Mouse (Mus musculus) stomach, adult 2 months (tissue): ENCODE results near the gene Tecpr2. TPM values are rescaled to one million over a fixed set of nuclear protein-coding genes. Genes with fewer than 3 reads are reported as not detected.

ENCODE experiments used
- polyA plus RNA-seq: library from polyadenylated mRNA; depleted of rRNA; stranded (reverse); fragments of >200 nt; gene quantifications from 2 replicates; pipeline ENCODE4 v1.2.3, GENCODE M21; 2012; rRNA removed

Gene Tecpr2
- polyA plus RNA-seq: 2.2 and 2.9 TPM in 2 replicates

DNA sequence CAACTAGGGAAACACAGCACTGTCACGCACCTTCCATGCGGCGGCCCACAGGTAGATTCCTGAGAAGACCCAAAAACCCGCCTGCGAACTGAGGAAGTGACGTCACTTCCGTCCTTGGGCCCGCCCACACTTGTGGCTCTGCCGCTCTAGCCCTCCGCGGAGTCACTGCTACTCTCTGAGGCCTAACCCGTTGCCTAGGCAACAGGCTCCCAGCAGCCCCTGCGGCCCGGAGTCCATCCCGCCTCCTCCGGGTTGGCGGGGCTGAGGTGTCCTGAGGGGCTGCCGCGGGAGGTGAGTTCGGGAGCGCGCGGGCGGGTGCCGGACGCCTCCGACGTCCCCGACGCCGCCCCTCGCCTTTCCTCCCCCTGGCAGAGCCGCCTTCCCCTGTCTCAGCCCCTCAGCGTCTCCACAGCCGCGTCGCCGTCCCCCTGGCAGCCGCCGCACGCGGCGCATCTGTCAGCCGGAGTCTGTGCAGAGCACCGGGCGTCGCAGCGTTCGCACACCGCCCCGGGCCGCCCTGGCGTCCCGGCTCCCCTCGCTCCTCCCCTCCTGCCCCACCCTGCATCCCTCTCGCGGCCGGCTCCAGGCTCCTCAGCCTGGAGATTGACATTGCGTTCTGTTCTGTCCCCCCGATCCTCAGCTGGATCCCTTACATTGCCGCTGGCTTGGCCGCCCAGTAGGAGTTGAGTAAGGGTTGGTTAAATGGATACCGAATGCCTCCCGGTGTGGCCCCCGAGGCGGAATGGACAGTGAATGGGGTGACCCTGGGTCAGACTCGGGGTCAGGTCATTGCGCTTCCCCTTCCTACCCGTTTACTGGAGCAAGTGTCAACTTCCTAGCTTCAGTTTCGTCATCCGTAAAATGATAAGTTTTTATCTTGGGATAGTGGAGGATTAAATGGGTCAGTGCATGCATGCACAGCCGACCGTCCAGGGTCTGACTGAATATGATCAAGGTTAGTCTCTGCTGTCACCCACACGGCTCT, at the start of gene Tecpr2, which contains the start of gene Cinp:
Gene Tecpr2, plus strand, starts transcription at position 229 of the 985 bp plus-strand sequence.
Gene Cinp, minus strand, starts transcription at position 110 of the 985 bp plus-strand sequence.

DNA sequence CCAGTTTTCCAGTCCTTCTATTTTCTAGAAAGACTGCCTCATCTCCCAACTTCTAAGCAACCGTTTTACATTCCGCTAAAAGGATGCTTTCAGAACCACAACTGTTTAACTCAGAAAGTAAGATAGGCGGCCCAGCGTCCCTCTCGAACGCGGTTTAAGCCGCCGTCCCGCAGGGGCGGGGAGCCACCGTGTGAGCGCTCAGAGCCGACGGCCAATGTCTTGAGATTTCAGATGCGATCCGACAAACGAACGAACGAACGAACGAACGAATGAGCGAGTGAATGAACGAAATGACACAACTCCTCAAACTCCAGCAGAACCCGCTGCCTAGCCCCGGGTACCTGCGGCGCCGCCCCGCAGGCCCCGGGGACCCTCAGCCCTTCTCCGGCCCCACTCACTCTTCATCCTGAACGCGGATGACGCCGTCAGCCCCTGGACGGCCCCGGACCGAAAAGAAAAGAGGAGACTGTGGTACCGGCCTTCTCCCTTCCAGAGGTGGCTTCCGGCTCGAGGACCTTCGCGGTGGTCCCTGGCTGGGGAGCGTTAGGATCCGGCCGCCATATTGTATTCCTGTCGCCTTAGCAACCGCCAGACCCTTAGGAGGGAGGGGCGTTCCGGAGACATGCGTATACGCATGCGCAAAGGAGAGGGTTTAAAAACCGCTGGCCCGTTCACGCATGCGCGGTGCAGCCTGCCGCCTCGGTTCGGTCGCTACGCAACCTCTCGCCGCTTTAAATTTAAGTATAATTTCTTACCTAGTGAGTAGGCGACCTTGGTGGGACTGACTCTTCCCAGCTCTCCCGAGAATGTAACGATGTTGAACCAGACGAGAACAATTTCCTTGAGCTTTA, 48.5 kb upstream of the Tecpr2 start, which contains the start of gene Mok:
Gene Mok, minus strand, starts transcription at position 592 of the 851 bp plus-strand sequence.

DNA sequence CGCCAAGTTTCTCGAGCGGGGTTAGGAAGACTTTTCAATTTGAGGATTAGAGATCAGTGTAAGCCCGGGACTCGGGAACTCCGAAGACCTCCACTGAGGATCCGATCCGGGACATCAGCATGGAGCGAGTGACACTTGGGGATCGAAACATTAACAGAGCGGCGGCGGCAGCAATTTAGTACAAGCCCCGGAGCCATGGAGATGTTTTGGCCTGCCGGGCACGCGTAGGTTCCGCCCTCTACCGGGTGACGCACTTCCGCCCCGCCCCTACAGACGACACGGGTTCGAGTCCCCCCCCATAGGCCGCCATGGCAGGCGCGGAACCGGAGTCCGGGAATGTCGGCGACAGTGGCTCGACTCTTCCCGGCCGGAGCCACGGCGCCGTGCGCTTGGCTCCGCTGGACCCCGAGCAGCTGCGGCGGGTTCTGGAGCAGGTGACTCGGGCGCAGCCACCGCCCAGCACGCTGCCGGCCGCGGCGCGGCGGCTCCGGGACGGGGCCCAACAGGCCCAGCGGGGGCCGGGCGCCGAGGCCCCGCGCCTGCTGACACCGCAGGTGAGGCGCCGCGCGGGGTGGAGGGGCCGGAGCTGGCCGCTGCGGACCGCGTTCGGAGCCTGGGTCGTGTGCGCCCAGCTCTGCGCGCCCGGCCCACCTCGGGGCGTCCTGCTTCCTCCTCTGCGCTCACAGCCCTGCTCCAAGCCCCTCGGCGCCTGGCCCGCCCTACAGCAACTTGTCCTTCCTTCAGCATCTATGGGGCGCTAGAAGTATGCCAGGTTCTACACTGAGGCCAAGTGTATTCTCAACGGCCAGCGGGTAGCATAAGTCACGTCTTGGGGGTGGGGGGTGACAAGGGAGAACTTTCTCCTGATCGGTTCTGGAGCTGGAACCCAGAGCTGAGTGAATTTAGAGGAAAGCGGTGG, 38.8 kb upstream of the Tecpr2 start, which contains the start of gene Zfp839:
Gene Zfp839, plus strand, starts transcription at position 244 of the 919 bp plus-strand sequence.

DNA sequence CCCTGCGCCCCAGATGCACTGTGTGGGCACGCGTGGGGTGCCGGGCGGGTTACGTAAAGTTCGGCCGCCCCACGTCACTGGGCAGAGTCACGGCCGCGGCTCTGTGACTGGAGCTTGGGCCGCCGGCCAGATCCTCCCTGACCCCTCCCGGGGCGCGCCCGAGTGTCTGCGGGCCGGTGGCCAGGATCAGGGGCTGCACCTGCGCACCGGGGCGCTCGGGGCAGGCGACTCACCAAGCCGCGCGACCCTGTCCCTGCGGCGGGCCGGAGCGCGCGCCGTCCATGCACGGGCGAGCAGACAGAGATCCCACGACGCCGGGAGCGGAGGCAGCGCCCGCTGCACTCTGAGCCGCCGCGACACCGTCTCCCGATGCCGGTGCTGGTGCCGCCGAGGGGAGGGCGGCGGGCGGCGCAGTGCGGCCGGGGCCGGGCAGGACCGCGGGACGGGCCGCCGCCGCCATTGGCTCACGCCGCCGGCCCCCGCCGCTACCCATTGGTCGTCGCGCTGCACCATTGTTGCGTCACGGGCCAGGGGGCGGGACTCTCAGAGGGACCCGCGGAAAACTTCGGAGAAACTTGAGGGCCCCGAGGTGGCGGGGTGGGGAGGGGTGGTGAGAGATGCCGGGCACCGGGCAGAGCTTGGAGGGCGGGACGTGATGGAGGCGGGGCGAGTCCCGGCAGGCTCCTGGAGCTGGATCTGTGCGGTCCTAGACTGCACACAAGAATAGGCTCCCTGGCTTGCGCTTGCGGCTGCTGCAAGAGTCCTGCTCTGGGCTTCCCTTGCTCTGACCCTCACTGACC, 89.7 kb downstream of the Tecpr2 start, which contains the start of gene Ankrd9:
Gene Ankrd9, minus strand, starts transcription at position 434 of the 800 bp plus-strand sequence.

Other genes starting within 250 kb of the Tecpr2 start
- gene 1700001K19Rik, start 206.6 kb upstream of the Tecpr2 start, polyA plus RNA-seq: not detected in 2 replicates
- gene Hsp90aa1, start 186.5 kb upstream of the Tecpr2 start, polyA plus RNA-seq: 8.7 and 10.8 TPM in 2 replicates
- 8.9 and 15.3 TPM in 2 replicates for gene Wdr20, start 151.3 kb upstream of the Tecpr2 start, polyA plus RNA-seq
- gene Mok, start 48.3 kb upstream of the Tecpr2 start, polyA plus RNA-seq: 0.14 and 0.34 TPM in 2 replicates
- gene Zfp839, start 39.0 kb upstream of the Tecpr2 start, polyA plus RNA-seq: 1.7 and 2.2 TPM in 2 replicates
- gene Cinp, start 119 bp upstream of the Tecpr2 start, polyA plus RNA-seq: 19.9 and 28.4 TPM in 2 replicates
- 62.6 and 124 TPM in 2 replicates for gene Ankrd9, start 89.8 kb downstream of the Tecpr2 start, polyA plus RNA-seq
- 3.1 and 4.7 TPM in 2 replicates for gene Rcor1, start 150.1 kb downstream of the Tecpr2 start, polyA plus RNA-seq